Mouse (Mus musculus): ENCODE data around the gene Vmn1r121.
"Not testable (repeated sequence)": the region's sequence is repeated elsewhere in the genome, so short reads cannot be mapped to it uniquely, and the experiment has no call there.

Gene Vmn1r121

DNA sequence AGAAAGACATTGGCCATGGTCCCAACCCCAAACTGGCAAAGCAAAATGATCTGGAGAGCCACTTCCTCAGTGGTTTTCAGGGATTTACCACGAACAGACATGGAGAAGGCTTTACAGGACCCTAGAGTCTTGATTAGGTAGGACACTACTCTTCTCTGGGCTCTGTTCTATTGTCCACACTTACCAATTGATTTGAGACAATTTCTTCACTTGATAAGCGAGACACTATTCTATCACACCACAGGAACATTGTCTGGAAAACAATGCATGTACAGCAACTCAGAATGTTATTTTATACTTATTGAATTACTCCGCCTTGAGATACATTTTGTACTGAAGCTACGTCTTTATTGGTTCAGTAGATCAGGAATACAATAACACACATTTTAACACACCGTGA, at the start of gene Vmn1r121:
Gene Vmn1r121 (minus strand): TSS at position 101 of the 400 bp plus-strand sequence.
- not testable (repeated sequence) for DNase-seq (ENCODE audit: low spot score)

DNA sequence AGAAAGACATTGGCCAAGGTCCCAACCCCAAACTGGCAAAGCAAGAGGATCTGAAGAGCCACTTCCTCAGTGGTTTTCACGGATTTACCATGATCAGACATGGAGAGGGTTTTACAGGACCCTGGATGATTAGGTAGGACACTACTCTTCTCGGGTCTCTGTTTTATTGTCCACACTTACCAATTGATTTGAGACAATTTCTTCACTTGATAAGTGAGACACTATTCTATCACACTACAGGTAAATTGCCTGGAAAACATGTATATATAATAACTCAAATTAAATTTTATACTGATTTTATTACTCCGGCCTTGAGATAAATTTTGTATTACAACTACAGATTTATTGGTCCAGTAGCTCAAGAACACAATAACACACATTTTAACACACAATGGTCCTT, 35.7 kb upstream of the Vmn1r121 start, which contains the start of gene Vmn1r122:
Gene Vmn1r122 (minus strand): TSS at position 101 of the 400 bp plus-strand sequence.
- not testable (repeated sequence) for DNase-seq (ENCODE audit: low spot score)

DNA sequence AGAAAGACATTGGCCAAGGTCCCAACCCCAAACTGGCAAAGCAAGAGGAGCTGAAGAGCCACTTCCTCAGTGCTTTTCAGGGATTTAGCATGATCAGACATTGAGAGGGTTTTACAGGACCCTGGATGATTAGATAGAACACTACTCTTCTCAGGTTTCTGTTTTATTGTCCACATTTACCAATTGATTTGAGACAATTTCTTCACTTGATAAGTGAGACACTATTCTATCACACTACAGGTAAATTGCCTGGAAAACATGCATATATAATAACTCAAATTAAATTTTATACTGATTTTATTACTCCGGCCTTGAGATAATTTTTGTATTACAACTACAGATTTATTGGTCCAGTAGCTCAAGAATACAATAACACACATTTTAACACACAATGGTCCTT, 44.6 kb downstream of the Vmn1r121 start, which contains the start of gene Vmn1r120:
Gene Vmn1r120 (minus strand): TSS at position 101 of the 400 bp plus-strand sequence.
- not testable (repeated sequence) for DNase-seq (ENCODE audit: low spot score)

Measured in urinary bladder, postnatal 10 days (tissue).